Mouse (Mus musculus): Measurements from ENCODE around the gene Treh.
A peak's percentile ranks its signal among the peaks of the same experiment; 100 is the strongest.
"Not testable (repeated sequence)": the region's sequence is repeated elsewhere in the genome, so short reads cannot be mapped to it uniquely, and the experiment has no call there.

Treh gene

DNA sequence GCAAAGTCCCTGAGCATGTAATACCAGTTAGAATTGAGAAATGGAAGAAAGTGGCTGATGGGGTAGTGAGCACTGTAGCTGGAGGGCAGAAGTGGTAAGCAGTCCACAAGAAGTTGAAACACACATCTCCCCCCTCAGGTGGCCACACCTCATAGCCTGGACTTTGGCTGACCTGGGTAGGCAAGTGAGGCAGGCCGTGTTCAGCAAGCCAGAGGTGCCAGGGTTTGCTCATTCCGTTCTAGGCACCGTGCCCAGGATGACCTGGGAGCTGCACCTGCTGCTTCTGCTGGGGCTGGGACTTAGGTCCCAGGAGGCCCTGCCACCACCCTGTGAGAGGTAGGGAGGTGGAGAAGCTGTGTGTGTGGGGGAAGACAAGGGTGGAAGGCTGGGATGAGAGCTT, at the start of gene Treh:
Treh (plus strand) TSS at position 229 of the 400 bp plus-strand sequence.
- DNase-seq (ENCODE audit: low spot score in 2 of 2): no peak

DNA sequence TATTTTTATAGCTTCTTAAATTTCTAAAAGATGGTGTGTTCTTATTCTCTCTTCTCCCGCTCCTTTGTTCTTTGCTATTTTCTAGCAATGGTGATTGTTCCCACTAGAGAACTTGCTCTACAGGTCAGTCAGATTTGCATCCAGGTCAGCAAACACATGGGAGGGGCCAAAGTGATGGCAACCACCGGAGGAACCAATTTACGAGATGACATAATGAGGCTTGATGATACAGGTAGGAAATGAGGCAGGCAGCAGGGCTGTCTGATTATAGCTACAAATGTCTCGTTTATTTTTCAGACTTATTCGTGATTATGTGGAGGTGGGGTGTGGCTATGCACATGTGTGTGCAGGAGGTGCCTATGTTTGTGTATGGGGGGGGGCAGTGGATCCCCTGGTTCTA, 48.6 kb upstream of the Treh start:
- DNase-seq (ENCODE audit: low spot score in 2 of 2): no peak

- no peak for DNase-seq (ENCODE audit: low spot score in 2 of 2)
Measured at GRCm38 (mm10) chr9:44626268-44626667, 46.8 kb upstream of the Treh start.

DNA sequence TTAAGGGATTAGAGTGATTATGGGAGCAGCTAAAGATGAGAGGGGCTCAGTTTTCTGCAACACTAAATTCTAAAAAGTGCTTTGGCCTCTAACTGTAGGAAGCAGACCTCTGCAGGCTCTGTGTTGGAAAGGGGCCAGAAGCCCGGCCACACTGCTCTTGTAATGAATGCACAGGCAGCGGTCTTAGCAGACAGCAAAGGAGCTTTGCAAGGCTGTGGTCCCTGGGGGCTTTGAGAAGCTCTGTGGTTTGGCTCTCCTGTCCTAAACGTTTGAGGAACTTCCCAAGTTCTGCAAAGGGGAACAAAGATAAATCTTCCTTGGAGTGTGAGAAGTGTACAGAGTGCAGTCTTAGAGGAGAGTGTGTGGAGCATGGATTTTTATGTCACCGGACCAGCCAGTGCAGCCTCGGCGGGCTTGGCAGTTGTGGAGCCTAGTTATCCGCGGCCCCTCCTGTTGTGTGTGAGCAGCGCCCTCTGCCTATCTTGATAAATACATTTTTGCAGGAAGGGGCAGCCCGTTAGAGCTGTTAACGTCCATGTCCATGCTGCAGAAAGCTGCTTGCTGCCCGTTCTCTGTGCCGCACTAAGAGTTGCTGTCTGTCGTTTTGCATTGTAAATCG, 35.4 kb upstream of the Treh start:
- peak in 1 of 2 experiments; percentile 38 for DNase-seq (ENCODE audit: low spot score in 2 of 2)

DNA sequence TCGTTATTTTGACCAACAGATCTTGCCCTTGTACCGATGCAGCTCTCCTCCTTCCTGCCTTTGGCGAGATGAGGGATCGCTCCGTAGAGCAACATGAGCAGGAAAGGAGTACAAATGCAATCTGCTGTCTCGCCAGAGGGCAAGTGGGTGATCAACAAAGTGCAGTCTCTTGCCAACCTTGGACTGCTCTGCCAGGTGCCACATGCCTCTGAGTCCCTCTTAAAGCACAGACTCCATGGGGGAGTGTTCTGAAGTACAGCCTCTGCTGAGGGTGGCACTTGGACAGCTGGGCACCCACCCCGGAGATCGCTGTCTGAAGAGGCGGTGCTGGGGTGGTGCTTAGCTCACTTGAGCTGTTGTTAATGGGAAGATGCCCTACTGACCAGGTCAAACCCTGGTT, 34.3 kb upstream of the Treh start:
- DNase-seq (ENCODE audit: low spot score in 2 of 2): not testable (repeated sequence)

DNA sequence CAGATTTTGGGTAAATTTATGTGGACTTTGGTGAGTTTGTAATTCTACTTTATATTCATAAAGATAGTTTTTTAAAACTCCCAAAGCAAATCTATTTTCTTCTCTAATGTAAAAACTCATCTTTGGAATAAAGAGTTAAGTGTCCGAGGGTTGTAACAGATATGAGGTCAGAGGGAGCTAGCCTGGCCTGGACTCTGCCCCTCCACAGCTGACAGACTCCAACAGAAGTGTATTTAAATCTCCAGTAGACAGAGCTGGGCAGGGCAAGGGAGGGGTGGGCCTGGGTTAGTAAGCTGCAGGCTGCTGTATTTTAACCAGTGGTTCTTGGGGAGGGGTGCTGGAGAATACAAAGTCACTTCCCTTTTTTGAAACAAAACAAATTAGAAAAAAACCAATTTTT, 33.0 kb upstream of the Treh start:
- not testable (repeated sequence) for DNase-seq (ENCODE audit: low spot score in 2 of 2)

DNA sequence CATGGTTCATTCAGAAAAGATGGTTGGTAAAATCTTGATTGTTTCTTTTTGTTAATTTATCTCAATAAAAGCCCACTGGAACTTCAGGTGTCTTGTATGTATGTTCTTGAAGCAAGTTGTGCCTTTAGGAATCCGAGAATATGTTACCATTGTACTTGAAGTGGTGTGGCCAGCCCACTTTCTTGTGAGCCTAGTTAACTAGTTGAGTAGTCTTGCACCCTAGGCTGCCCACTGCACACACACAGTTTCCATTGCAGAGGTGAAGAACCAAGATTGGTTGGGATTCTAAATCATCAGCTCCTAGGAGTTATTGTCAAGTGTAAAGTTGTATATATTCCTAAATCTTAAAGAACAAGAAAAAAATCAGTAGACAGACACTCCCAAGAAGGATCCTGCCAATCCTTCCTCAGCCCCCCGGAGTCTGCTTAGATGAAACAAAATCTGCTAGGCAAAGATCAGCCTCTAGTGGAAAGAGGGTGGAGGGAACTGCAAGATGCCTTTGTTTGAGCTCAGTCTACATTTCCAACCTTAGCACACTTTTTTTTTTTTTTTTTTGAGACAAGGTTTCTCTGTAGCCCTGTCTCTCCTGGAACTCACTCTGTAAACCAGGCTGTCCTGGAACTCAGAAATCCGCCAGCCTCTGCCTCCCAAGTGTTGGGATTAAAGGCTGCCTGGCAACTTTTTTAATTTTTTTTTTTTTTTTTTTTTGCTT, 32.2 kb upstream of the Treh start:
- DNase-seq (ENCODE audit: low spot score in 2 of 2): no peak

DNA sequence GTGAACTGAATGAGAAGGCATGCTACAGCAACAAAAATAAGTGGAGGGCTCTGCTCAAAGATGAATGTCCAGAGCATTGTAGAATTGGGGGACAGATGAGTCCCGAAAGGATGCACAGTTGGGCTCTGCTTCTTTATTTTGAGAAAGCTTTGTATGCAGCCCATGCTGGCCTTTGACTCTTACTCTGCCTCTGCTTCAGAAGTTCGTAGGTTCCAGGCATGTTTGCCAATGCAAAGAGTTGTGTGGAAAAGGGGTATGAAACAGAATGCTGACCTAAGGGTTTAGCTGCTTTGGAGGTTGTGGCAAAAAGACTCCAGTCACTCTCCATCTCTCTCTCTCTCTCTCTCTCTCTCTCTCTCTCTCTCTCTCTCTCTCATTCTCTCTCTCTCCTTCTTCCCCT, 31.4 kb upstream of the Treh start:
- DNase-seq (ENCODE audit: low spot score in 2 of 2): no peak

DNA sequence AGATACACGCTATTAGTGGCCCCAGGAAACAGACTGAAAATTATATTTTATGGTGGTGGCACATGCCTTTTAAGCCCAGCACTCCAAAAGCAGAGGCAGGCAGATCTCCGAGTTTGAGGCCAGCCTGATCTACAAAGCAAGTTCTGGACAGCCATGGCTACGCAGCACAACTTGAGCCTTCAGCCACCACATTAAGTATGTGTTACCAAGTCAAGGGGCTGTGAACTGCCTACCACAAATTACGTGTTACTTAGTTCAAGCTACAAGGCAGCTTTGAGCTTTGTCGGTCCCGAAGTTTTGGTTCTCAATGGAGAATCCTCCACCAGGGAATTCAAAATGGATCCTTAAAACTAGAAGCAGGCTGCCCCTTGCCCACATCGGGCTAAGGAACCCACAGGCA, 29.9 kb upstream of the Treh start:
- DNase-seq (ENCODE audit: low spot score in 2 of 2): no peak

DNA sequence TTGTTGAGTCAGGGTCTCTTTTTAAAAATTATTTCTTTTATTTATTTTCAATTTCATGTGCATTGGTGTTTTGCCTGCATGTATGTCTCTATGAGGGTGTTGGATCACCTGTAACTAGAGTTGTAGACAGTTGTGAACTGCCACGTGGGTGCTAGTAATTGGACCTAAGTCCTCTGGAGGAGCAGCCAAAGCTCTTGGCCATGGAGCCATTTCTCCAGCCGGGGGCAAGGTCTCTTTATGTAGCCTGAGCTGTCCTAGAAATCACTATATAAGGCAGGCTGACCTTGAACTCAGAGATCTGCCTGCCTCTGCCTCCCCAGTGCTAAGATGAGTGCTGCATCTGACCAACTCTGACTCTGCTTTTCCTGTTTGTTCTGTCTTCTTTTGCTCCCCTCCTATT, 28.8 kb upstream of the Treh start:
- no peak for DNase-seq (ENCODE audit: low spot score in 2 of 2)

DNA sequence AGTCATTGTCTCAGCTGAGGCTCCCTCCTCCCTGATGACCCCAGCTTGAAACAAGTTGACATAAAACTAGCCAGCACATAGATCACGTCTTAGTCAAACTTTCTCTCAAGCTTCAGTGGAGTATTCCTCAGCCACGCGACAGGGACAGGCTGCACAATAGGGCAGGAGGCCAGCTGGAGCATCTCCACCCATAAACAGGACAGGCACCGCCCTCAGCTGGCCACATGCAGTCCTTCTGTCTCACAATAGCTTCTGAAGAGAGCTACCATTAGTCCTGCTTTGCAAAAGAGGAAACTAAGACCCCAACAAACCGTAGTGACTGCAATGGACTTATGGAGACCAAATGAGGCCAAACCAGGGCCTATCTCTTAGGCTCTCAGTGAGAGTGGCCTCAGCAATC, 27.6 kb upstream of the Treh start:
- peak; percentile 49 to 51 for DNase-seq (ENCODE audit: low spot score in 2 of 2)

DNA sequence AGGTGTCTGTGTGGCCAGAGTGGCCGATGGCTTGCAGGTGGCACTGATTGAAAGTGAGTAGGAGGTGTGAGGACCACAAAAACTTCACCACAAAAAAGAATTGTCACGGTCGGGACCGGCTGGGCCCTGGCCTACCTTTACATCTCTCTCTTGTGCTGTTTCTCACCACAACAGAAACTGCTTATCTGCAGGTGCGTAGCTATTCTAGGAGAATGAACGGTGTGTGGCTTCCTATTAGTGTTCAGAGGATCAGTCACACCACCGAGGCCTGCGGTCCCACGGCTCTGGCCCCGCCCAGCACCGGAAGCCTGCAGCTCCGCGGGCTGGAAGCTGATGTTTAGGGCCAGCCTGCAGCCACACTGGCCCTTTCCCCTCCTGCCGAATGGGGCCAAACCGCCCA, 27.1 kb upstream of the Treh start:
- peak; percentile 90 for DNase-seq (ENCODE audit: low spot score in 2 of 2)

DNA sequence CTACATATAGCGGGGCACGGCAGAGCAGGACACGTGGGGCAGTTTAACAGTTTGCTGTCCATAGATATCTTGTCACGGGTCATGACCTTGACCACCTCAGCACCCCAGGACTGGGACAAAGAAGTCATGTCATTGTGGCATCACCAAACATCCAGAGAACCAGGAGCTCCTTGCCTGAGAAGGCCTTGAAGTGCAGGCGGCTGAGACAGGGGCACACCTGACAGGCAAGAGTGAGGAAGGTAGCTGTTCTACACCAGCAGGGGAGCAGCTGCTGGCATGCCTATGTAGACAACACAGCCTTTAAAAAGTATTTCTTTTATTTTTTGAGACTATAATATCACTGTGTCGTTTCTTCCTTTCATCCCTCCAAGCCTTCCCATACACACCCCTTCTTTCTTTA, 26.7 kb upstream of the Treh start:
- DNase-seq (ENCODE audit: low spot score in 2 of 2): no peak

- DNase-seq (ENCODE audit: low spot score in 2 of 2): no peak
Measured at GRCm38 (mm10) chr9:44647026-44647425, 26.0 kb upstream of the Treh start.

DNA sequence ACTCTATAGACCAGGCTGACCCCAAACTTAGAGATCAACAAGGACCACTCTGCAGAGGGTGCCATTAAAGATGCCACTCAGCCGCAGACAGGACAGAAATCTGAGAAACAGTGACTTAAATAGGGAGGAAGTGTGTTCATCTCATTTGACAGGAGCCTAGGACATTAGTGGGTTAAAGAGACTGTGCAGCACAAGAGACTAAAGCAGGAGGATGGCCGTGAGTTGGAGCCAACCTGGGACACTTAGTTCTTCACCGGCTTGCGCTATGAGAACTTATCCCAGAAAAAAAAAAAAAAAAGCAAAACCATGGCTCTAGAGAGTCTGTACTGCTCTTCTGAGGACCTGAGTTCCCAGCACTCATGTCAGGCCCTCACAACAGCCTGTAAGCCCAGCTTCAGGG, 25.4 kb upstream of the Treh start:
- no peak for DNase-seq (ENCODE audit: low spot score in 2 of 2)

- DNase-seq (ENCODE audit: low spot score in 2 of 2): peak; percentile 50 to 53
Measured at GRCm38 (mm10) chr9:44648881-44649281, 24.2 kb upstream of the Treh start.

GRCm38 (mm10) chr9:44652027-44652426, 21.0 kb upstream of the Treh start:
- DNase-seq (ENCODE audit: low spot score in 2 of 2): peak; percentile 73 to 75

GRCm38 (mm10) chr9:44653896-44654295, 19.1 kb upstream of the Treh start:
- no peak for DNase-seq (ENCODE audit: low spot score in 2 of 2)

- DNase-seq (ENCODE audit: low spot score in 2 of 2): peak; percentile 74 to 82
Measured at GRCm38 (mm10) chr9:44655098-44656066, 17.7 kb upstream of the Treh start.

DNA sequence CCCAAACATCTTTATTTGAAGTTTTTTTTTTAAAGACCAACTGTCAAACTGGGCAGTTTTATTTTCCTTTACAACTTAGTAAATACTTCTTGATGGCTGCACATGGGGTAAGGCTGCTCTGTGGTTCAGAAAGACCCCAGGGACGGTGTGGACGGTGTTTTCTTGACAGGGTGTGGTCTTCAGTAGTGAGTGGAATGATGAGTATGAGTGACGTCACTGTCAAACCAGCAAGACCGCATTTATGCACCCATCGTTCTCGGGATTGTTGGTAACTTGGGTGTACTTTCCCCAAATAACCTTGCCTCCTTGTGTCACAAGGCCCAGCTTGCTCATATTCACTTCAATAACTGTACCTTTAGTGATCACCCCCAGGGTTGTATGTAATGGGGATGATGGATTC, 9.3 kb upstream of the Treh start:
- DNase-seq (ENCODE audit: low spot score in 2 of 2): no peak

- DNase-seq (ENCODE audit: low spot score in 2 of 2): no peak
Measured at GRCm38 (mm10) chr9:44671416-44671815, 1.6 kb upstream of the Treh start.

DNA sequence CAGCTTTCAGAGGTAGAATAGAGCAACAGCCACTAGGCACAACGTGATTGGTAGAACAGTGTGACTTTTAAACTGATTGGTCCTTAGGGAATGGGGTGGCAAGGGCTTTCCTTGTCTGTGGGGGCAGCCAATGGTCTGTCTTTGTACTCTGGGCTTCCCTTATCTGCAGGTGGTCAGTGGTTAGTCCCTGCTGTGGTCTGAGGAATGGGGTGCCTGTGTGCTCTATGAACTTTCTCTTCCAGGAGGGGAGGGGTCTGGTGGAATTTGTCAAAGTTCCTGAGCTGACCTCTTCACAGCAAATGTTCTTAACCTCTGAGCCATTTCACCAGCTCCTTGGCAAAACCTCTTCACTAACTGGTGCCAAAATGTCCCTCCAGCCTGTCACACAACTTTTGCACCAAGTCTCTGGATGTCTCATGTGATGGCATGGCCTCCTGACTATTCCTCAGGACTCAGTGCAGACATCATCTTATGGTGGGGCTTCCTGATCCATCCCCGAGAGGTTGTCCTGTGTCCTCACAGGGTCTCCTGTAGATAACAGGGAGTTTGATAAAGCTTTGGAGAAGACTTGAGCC, 655 bp upstream of the Treh start:
- DNase-seq (ENCODE audit: low spot score in 2 of 2): no peak

Data from spleen, postnatal 36 days (tissue).